Mouse (Mus musculus) ES-CJ7 (cell line): ENCODE measurements around the gene Tecpr1.
A peak's percentile ranks its signal among the peaks of the same experiment; 100 is the strongest.

Source experiments
- DNase-seq: peaks from one replicate; pipeline ENCODE4 v3.0.0; 2011; ENCODE audit warnings: low read depth, low spot score

The Tecpr1 gene

GRCm38 (mm10) chr5:144223503-144223862 lies at the start of gene Tecpr1:
Gene Tecpr1, minus strand, starts transcription at chr5:144223615.
- DNase-seq, result peak; percentile 96

GRCm38 (mm10) chr5:144271772-144272171 lies 48.4 kb upstream of the Tecpr1 start:
- no peak for DNase-seq

- DNase-seq, result no peak
Observed at GRCm38 (mm10) chr5:144271118-144271517, 47.7 kb upstream of the Tecpr1 start.

GRCm38 (mm10) chr5:144270420-144270819 lies 47.0 kb upstream of the Tecpr1 start:
- no peak for DNase-seq

- DNase-seq, result no peak
Observed at GRCm38 (mm10) chr5:144269926-144270325, 46.5 kb upstream of the Tecpr1 start.

- peak; percentile 55 for DNase-seq
Observed at GRCm38 (mm10) chr5:144267535-144268241, 44.3 kb upstream of the Tecpr1 start.

GRCm38 (mm10) chr5:144263496-144263895 lies 40.1 kb upstream of the Tecpr1 start:
- peak; percentile 71 for DNase-seq

- no peak for DNase-seq
Observed at GRCm38 (mm10) chr5:144263082-144263481, 39.7 kb upstream of the Tecpr1 start.

GRCm38 (mm10) chr5:144261829-144262228 lies 38.4 kb upstream of the Tecpr1 start:
- DNase-seq, result no peak

- no peak for DNase-seq
Observed at GRCm38 (mm10) chr5:144261309-144261708, 37.9 kb upstream of the Tecpr1 start.

- DNase-seq, result no peak
Observed at GRCm38 (mm10) chr5:144260464-144260863, 37.0 kb upstream of the Tecpr1 start.

GRCm38 (mm10) chr5:144259228-144259627 lies 35.8 kb upstream of the Tecpr1 start:
- DNase-seq, result no peak

GRCm38 (mm10) chr5:144258687-144259086 lies 35.3 kb upstream of the Tecpr1 start:
- DNase-seq, result no peak

- DNase-seq, result no peak
Observed at GRCm38 (mm10) chr5:144258131-144258611, 34.8 kb upstream of the Tecpr1 start.

GRCm38 (mm10) chr5:144257451-144258110 lies 34.2 kb upstream of the Tecpr1 start:
- no peak for DNase-seq

- DNase-seq, result no peak
Observed at GRCm38 (mm10) chr5:144256888-144257287, 33.5 kb upstream of the Tecpr1 start.

- DNase-seq, result no peak
Observed at GRCm38 (mm10) chr5:144256541-144256870, 33.1 kb upstream of the Tecpr1 start.

GRCm38 (mm10) chr5:144255632-144256540 lies 32.5 kb upstream of the Tecpr1 start:
- peak; percentile 54 for DNase-seq

- peak; percentile 88 for DNase-seq
Observed at GRCm38 (mm10) chr5:144254811-144255631, 31.6 kb upstream of the Tecpr1 start.

GRCm38 (mm10) chr5:144254122-144254810 lies 30.9 kb upstream of the Tecpr1 start:
- no peak for DNase-seq

- DNase-seq, result no peak
Observed at GRCm38 (mm10) chr5:144253212-144253611, 29.8 kb upstream of the Tecpr1 start.
